ENCODE assay signal across 25 mouse cellular contexts in genomic region chr11:64937226-64937625, GRCm38 (mm10).
"Had no signal": no experiment of that assay in that cellular context is flagged by ENCODE, and none has a peak within 500 bp of the region (broad histone marks: within the 10 kb centered on the region; RNA-seq: fewer than 3 reads in every experiment).

No protein-coding gene starts in this region.

- H3K4me3 ChIP-seq: heart, embryonic 13.5 days; heart, embryonic 15.5 days; hindbrain, embryonic 13.5 days; hindbrain, embryonic 15.5 days; kidney, embryonic 15.5 days; left cerebral cortex, adult 2 months; limb, embryonic 13.5 days; limb, embryonic 15.5 days; liver, embryonic 12.5 days had no signal

- H3K9me3 ChIP-seq: heart, embryonic 13.5 days; heart, embryonic 15.5 days; hindbrain, embryonic 13.5 days; hindbrain, embryonic 15.5 days; kidney, embryonic 15.5 days; limb, embryonic 13.5 days; limb, embryonic 15.5 days; liver, embryonic 12.5 days had no signal

- DNase-seq: gastrocnemius, postnatal 14 days; gastrocnemius, postnatal 36 days; heart, adult 18-20 months; heart, postnatal 14 days; heart, postnatal 36 days; kidney, adult 11 months; kidney, adult 2 months; kidney, adult 9 months; kidney, postnatal 14 days; kidney, postnatal 36 days; left cerebral cortex, postnatal 4 days had no signal

- H3K4me2 ChIP-seq: heart, embryonic 11.5 days; heart, embryonic 13.5 days; heart, embryonic 15.5 days; hindbrain, embryonic 13.5 days; hindbrain, embryonic 15.5 days; kidney, embryonic 15.5 days; limb, embryonic 13.5 days; limb, embryonic 15.5 days; liver, embryonic 12.5 days had no signal

- H3K27ac ChIP-seq: heart, embryonic 13.5 days; heart, embryonic 15.5 days; hindbrain, embryonic 13.5 days; hindbrain, embryonic 15.5 days; hindbrain, postnatal 0 days; kidney, embryonic 15.5 days; kidney, postnatal 0 days; left cerebral cortex, adult 2 months; limb, embryonic 13.5 days; limb, embryonic 15.5 days; liver, embryonic 12.5 days; liver, embryonic 14.5 days had no signal

- H3K27me3 ChIP-seq: heart, embryonic 13.5 days; heart, embryonic 15.5 days; hindbrain, embryonic 13.5 days; hindbrain, embryonic 15.5 days; kidney, embryonic 15.5 days; limb, embryonic 13.5 days; limb, embryonic 15.5 days had no signal

- H3K36me3 ChIP-seq: heart, embryonic 13.5 days; heart, embryonic 15.5 days; hindbrain, embryonic 13.5 days; hindbrain, embryonic 15.5 days; kidney, embryonic 15.5 days; limb, embryonic 13.5 days; limb, embryonic 15.5 days; liver, embryonic 12.5 days had no signal

- ATAC-seq: hindbrain, postnatal 0 days; intestine, embryonic 16.5 days; liver, embryonic 12.5 days had no signal

- H3K9ac ChIP-seq: heart, embryonic 13.5 days; heart, embryonic 15.5 days; hindbrain, embryonic 13.5 days; hindbrain, embryonic 15.5 days; kidney, embryonic 15.5 days; limb, embryonic 13.5 days; limb, embryonic 15.5 days; liver, embryonic 12.5 days; liver, embryonic 14.5 days had no signal

- H3K4me1 ChIP-seq: heart, embryonic 13.5 days; heart, embryonic 15.5 days; hindbrain, embryonic 13.5 days; hindbrain, embryonic 15.5 days; kidney, embryonic 15.5 days had no signal
